Mouse (Mus musculus): ENCODE measurements around the gene Gm10803. TPM values are rescaled to one million over a fixed set of nuclear protein-coding genes. Genes with fewer than 3 reads are reported as not detected.

Gene Gm10803
- polyA plus RNA-seq, 1 experiment from 2014 or later, result not detected

DNA sequence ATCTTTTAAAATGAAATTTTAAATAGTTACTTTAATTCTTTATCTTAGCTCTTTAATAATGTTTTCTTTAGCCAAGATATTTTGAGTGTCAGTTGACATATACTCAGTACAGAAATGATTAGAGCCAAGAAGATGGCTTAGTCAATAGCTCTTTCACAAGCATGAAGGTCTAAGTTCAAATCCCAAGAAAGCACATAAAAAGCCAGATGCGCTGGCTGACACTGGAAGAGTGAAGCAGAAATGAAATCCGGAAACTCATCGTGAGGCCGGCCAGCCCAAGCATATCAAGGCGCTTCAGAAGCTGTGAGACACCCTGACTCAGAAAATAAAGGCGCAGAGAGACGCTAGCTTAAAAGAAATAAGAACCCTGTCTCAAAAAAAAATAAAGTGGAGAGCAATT lies 26.5 kb upstream of the Gm10803 start:
- no peaks in the 10 kb centered on the region for H3K36me3 ChIP-seq (ENCODE audit: control insufficient read depth, insufficient read depth, low read length)
- H3K9ac ChIP-seq (ENCODE audit: low read length), result no peak overlapping the region
- 0 out of 2 replicates have a peak, but pooled peaks cover 6% of the 10 kb centered on the region for H3K4me1 ChIP-seq (ENCODE audit: control insufficient read depth, insufficient read depth, low read length)
- no peaks in the 10 kb centered on the region for H3K9me3 ChIP-seq (replicated peaks; ENCODE audit: control insufficient read depth, low read length)
- 88% methylated on average over 7 of the region's 7 CpGs for WGBS
- no peaks in the 10 kb centered on the region for H3K27me3 ChIP-seq (ENCODE audit: control insufficient read depth, insufficient read depth, low read length)
- H3K4me3 ChIP-seq (replicated peaks; ENCODE audit: low read length), result no peak overlapping the region
- no peak overlapping the region for H3K27ac ChIP-seq (ENCODE audit: low read length)
- no peak for ATAC-seq (ENCODE audit: insufficient read depth, low FRiP score)
- H3K4me2 ChIP-seq (ENCODE audit: low read depth, low read length), result no peak overlapping the region

DNA sequence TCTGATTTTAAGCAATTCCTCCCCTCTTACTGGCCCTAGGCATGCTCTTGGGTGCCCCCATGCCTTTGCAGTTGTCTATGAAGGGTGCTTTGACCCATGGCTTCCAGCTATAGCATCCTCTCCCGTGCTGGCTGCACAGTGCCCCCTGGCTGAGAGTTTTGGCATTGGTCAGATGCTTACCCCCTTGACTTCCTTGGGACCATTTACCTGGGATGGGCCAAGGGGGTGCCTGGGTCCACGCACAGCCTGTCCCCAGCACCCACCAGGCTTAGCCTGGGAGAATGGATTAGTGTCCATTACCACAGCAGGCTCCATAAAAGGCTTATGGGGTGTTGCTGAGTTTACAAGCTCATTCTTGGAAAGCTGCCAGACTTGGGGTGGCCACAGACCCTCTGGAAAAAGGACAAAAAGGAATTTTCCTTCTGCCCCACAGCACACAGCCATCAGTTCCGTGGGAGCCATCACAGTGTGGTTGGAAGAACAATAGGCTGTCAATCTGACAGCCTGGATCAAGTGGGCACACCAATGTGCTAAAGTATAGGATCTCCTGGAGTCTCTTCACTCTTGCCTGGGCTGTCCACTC lies 22.9 kb upstream of the Gm10803 start:
- Histone ChIP-seq H3K27me3 (ENCODE audit: control insufficient read depth, insufficient read depth, low read length) (no peaks in the 10 kb centered on the region), H3K9me3 (replicated peaks; ENCODE audit: control insufficient read depth, low read length) (no peaks in the 10 kb centered on the region), H3K4me3 (replicated peaks; ENCODE audit: low read length) (no peak overlapping the region), H3K9ac (ENCODE audit: low read length) (no peak overlapping the region), H3K4me1 (ENCODE audit: control insufficient read depth, insufficient read depth, low read length) (0 out of 2 replicates have a peak, but pooled peaks cover 6% of the 10 kb centered on the region), H3K27ac (ENCODE audit: low read length) (no peak overlapping the region), H3K36me3 (ENCODE audit: control insufficient read depth, insufficient read depth, low read length) (no peaks in the 10 kb centered on the region), H3K4me2 (ENCODE audit: low read depth, low read length) (no peak overlapping the region)
- ATAC-seq (ENCODE audit: insufficient read depth, low FRiP score), result 0 out of 2 replicates have a peak, but pooled peaks have one; percentile 41
- WGBS, result 56% methylated on average over 3 of the region's 3 CpGs

DNA sequence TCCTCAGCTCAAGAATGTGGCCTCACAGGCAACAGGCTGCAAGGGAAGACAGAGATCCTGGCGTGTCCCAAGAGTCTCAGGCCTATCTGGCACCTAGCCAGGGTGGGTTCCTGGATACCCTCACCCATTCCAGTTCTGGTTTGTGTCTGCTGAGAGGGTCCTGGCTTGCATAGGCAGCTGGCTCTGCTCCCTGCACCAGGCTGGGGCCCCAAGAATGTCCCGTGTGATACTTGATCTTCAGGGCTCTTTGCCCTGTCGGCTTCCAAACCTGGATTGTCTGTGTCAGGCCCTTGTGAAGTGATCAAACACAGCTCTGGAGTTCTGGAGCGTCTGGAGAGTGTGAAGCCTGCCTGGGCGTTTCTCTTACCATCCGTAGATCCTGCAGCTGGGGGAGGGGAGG lies 22.2 kb upstream of the Gm10803 start:
- 13% methylated on average over 6 of the region's 6 CpGs for WGBS
- Histone ChIP-seq H3K4me2 (ENCODE audit: low read depth, low read length) (no peak overlapping the region), H3K27ac (ENCODE audit: low read length) (no peak overlapping the region), H3K4me1 (ENCODE audit: control insufficient read depth, insufficient read depth, low read length) (0 out of 2 replicates have a peak, but pooled peaks cover 6% of the 10 kb centered on the region), H3K9ac (ENCODE audit: low read length) (no peak overlapping the region), H3K36me3 (ENCODE audit: control insufficient read depth, insufficient read depth, low read length) (no peaks in the 10 kb centered on the region), H3K4me3 (replicated peaks; ENCODE audit: low read length) (no peak overlapping the region), H3K27me3 (ENCODE audit: control insufficient read depth, insufficient read depth, low read length) (no peaks in the 10 kb centered on the region), H3K9me3 (replicated peaks; ENCODE audit: control insufficient read depth, low read length) (no peaks in the 10 kb centered on the region)
- ATAC-seq (ENCODE audit: insufficient read depth, low FRiP score), result peak; percentile 54; the same call in 1 of the 2 replicates

DNA sequence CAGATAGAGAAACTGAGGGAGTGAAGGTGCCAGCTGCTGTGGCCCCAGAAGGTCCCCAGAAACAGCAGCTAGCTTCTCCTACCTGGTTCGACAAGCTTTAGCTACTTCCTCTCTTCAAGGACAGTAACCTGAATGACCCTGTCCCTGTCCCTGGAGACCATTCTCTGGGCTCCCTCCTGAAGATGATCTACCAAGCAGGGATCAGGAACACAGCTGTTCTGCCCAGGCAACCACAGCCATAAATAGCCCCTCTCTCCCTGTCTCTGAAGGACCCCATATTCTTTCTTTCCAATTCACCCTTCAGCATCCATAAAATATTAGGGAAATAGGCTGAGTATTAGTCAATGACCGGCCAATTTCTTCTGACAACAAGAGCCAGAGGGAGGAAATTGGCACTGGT lies 18.6 kb upstream of the Gm10803 start:
- Histone ChIP-seq H3K27me3 (ENCODE audit: control insufficient read depth, insufficient read depth, low read length) (no peaks in the 10 kb centered on the region), H3K4me3 (replicated peaks; ENCODE audit: low read length) (no peak overlapping the region), H3K4me1 (ENCODE audit: control insufficient read depth, insufficient read depth, low read length) (0 out of 2 replicates have a peak, but pooled peaks cover 6% of the 10 kb centered on the region), H3K9ac (ENCODE audit: low read length) (no peak overlapping the region), H3K27ac (ENCODE audit: low read length) (no peak overlapping the region), H3K4me2 (ENCODE audit: low read depth, low read length) (no peak overlapping the region), H3K36me3 (ENCODE audit: control insufficient read depth, insufficient read depth, low read length) (no peaks in the 10 kb centered on the region), H3K9me3 (replicated peaks; ENCODE audit: control insufficient read depth, low read length) (no peaks in the 10 kb centered on the region)
- WGBS, result 82% methylated on average over 2 of the region's 2 CpGs
- no peak for ATAC-seq (ENCODE audit: insufficient read depth, low FRiP score)

DNA sequence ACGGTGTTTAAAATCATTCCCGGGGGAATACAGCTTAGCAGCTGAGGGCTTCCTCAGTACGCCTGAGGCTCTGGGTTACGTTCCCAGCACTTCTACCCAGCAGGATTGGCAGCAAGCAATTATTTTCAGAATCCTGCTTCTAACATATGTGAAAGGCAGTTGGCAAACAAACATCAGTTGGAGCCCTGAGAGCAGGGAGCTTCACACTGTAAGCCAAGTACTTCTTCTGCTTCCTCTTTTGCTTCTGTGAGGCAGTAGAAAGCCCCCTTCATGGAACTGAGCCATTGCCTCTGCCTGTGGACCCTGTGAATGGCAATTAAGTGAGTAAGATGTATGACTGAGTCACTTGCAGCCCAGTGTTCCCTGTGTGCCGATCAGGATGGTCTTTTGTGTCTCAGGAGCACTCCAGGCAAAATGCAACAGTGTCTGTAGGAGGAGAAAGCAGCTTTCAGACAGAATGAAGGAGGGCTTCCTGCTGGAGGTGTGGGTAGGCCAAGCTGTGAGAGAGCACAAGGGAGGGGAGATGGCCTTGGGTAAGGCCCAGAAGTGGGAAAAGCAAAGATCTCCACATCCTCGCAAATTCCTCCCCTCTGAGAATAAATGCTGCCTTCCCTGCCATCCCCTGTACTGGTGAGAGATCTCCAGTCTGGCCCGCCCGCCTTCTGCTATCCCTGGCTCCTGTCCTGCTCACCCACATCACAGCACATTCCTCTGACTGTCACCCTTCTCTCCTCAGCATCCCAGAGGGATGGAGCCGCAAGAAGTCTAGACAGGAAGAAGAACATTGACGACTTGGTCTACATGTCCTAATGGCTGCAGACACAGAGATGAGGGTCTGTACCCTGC lies 7.5 kb upstream of the Gm10803 start:
- Histone ChIP-seq H3K27ac (ENCODE audit: low read length) (no peak overlapping the region), H3K9ac (ENCODE audit: low read length) (no peak overlapping the region), H3K4me1 (ENCODE audit: control insufficient read depth, insufficient read depth, low read length) (no peaks in the 10 kb centered on the region), H3K27me3 (ENCODE audit: control insufficient read depth, insufficient read depth, low read length) (no peaks in the 10 kb centered on the region), H3K4me2 (ENCODE audit: low read depth, low read length) (no peak overlapping the region), H3K4me3 (replicated peaks; ENCODE audit: low read length) (no peak overlapping the region), H3K9me3 (replicated peaks; ENCODE audit: control insufficient read depth, low read length) (no peaks in the 10 kb centered on the region), H3K36me3 (ENCODE audit: control insufficient read depth, insufficient read depth, low read length) (no peaks in the 10 kb centered on the region)
- ATAC-seq (ENCODE audit: insufficient read depth, low FRiP score), result no peak
- WGBS, result 59% methylated on average over 10 of the region's 10 CpGs

DNA sequence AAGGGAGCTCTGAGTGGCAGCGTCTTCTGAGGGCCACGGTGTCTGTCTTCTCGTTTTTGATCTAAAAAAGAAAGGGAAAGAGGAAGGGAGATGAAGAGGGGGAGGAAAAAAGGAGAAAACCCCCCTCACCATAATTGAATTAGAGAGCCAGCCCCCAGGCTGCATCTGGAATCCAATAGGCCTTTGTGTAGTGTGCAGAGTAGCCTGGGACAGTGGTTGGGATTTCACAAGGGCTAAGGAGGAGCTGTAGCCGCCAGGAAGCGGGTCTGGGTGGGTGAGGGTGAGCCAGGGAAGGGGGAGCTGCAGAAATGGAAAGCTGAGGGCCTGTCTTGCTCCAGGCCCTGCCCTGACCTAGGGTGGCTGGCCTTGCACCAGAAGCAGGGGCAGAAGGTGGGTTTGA lies 6.5 kb upstream of the Gm10803 start:
- Histone ChIP-seq H3K4me3 (replicated peaks; ENCODE audit: low read length) (no peak overlapping the region), H3K27me3 (ENCODE audit: control insufficient read depth, insufficient read depth, low read length) (no peaks in the 10 kb centered on the region), H3K4me2 (ENCODE audit: low read depth, low read length) (no peak overlapping the region), H3K9ac (ENCODE audit: low read length) (no peak overlapping the region), H3K36me3 (ENCODE audit: control insufficient read depth, insufficient read depth, low read length) (no peaks in the 10 kb centered on the region), H3K9me3 (replicated peaks; ENCODE audit: control insufficient read depth, low read length) (no peaks in the 10 kb centered on the region), H3K27ac (ENCODE audit: low read length) (no peak overlapping the region), H3K4me1 (ENCODE audit: control insufficient read depth, insufficient read depth, low read length) (no peaks in the 10 kb centered on the region)
- WGBS, result 64% methylated on average over 5 of the region's 5 CpGs
- no peak for ATAC-seq (ENCODE audit: insufficient read depth, low FRiP score)

DNA sequence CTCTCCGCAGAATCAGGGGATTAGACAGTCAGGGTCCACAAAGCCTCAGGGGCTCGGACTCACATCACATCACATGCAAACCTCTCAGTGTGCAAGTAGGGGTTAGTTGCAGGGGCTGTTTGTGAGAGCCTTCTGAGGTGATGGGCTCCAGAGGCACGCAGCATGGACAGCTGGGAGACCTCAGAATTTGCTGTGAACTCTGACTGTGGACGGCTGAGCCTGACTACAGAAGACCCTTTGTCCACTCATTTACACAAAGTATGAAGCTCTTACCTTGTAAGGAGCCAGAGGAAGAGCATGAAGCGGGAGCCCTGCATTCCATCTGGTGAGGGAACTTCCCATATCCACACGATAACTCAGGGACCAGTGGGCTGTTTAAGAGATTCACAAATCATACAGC lies 5.3 kb downstream of the Gm10803 start:
- 32% methylated on average over 6 of the region's 6 CpGs for WGBS
- Histone ChIP-seq H3K9ac (ENCODE audit: low read length) (no peak overlapping the region), H3K9me3 (replicated peaks; ENCODE audit: control insufficient read depth, low read length) (no peaks in the 10 kb centered on the region), H3K4me2 (ENCODE audit: low read depth, low read length) (no peak overlapping the region), H3K4me3 (replicated peaks; ENCODE audit: low read length) (no peak overlapping the region), H3K27ac (ENCODE audit: low read length) (peak overlapping the region; percentile 24; the same call in 1 of the 2 replicates), H3K36me3 (ENCODE audit: control insufficient read depth, insufficient read depth, low read length) (no peaks in the 10 kb centered on the region), H3K4me1 (ENCODE audit: control insufficient read depth, insufficient read depth, low read length) (no peaks in the 10 kb centered on the region; the same call in 1 of the 2 replicates), H3K27me3 (ENCODE audit: control insufficient read depth, insufficient read depth, low read length) (no peaks in the 10 kb centered on the region)
- ATAC-seq (ENCODE audit: insufficient read depth, low FRiP score), result peak; percentile 40; the same call in 1 of the 2 replicates

DNA sequence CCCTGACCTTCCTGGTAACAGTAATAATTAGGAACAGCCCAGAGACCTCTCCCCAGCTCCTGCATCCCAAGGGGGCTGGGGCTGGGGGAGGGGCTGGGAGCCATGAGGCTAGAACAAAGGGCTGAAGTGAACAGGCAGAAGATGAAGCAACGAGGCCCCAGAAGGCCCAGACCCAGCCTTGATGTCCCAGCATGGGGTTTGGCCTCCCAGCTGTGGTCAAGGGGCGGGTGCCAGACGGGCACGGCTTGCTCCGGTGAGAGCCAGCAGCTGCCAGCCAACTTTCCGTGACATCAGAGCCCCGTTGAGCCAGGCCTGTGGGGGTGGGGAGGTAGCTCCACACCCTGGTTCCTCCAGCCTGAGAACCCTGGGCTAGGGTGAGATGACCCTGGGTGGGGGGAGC lies 7.3 kb downstream of the Gm10803 start:
- no peaks in the 10 kb centered on the region for H3K36me3 ChIP-seq (ENCODE audit: control insufficient read depth, insufficient read depth, low read length)
- no peaks in the 10 kb centered on the region for H3K27me3 ChIP-seq (ENCODE audit: control insufficient read depth, insufficient read depth, low read length)
- H3K4me2 ChIP-seq (ENCODE audit: low read depth, low read length), result no peak overlapping the region
- H3K9ac ChIP-seq (ENCODE audit: low read length), result no peak overlapping the region
- no peak overlapping the region for H3K4me3 ChIP-seq (replicated peaks; ENCODE audit: low read length)
- H3K4me1 ChIP-seq (ENCODE audit: control insufficient read depth, insufficient read depth, low read length), result no peaks in the 10 kb centered on the region; the same call in 1 of the 2 replicates
- WGBS, result 43% methylated on average over 7 of the region's 7 CpGs
- H3K27ac ChIP-seq (ENCODE audit: low read length), result no peak overlapping the region
- H3K9me3 ChIP-seq (replicated peaks; ENCODE audit: control insufficient read depth, low read length), result no peaks in the 10 kb centered on the region
- no peak for ATAC-seq (ENCODE audit: insufficient read depth, low FRiP score)

DNA sequence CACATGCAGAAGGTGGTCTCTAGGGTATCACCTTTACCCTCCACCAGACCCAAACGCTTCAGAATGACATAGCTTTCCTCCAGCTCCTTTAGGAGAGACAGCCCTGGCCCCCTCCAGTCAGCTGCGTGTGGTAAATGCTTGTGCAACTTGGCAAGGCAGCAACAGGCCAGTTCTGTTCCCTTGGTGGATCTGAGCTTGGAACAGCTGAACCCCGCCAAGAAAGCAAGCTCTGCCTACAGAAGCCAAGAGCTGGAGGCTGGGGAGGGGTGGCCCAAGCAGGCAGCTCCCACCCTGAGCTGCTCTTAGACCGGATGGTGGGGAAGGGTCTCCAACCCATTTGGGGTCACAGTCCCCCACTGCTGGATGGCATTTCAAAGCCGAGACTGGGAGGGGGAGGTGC lies 12.2 kb downstream of the Gm10803 start:
- Histone ChIP-seq H3K36me3 (ENCODE audit: control insufficient read depth, insufficient read depth, low read length) (no peaks in the 10 kb centered on the region), H3K4me3 (replicated peaks; ENCODE audit: low read length) (no peak overlapping the region), H3K27ac (ENCODE audit: low read length) (no peak overlapping the region), H3K9ac (ENCODE audit: low read length) (no peak overlapping the region), H3K27me3 (ENCODE audit: control insufficient read depth, insufficient read depth, low read length) (no peaks in the 10 kb centered on the region), H3K9me3 (replicated peaks; ENCODE audit: control insufficient read depth, low read length) (no peaks in the 10 kb centered on the region), H3K4me1 (ENCODE audit: control insufficient read depth, insufficient read depth, low read length) (no peaks in the 10 kb centered on the region), H3K4me2 (ENCODE audit: low read depth, low read length) (no peak overlapping the region)
- ATAC-seq (ENCODE audit: insufficient read depth, low FRiP score), result peak; percentile 47; the same call in 1 of the 2 replicates
- 58% methylated on average over 5 of the region's 5 CpGs for WGBS
